16 mouse cellular contexts compared by ENCODE assay signal in genomic region chr9:15168961-15169360, GRCm38 (mm10). TPM values are rescaled to one million over a fixed set of nuclear protein-coding genes. Genes with fewer than 3 reads are reported as not detected.
"Had no signal": no experiment of that assay in that cellular context is flagged by ENCODE, and none has a peak within 500 bp of the region (broad histone marks: within the 10 kb centered on the region; RNA-seq: fewer than 3 reads in every experiment).

No protein-coding gene starts in this region.

- DNase-seq: right cerebral cortex, postnatal 14 days; right cerebral cortex, postnatal 25 days; right cerebral cortex, postnatal 4 days; spleen, adult 18-20 months; thymus, adult 18-20 months; thymus, adult 2 months; thymus, postnatal 14 days; thymus, postnatal 25 days; thymus, postnatal 36 days; thymus, postnatal 4 days had no signal

- H3K36me3 ChIP-seq: neural tube, embryonic 15.5 days; stomach, embryonic 15.5 days had no signal

- H3K27ac ChIP-seq: neural tube, embryonic 15.5 days; stomach, embryonic 15.5 days; stomach, postnatal 0 days had no signal

- H3K9ac ChIP-seq: neural tube, embryonic 15.5 days; stomach, embryonic 15.5 days had no signal

- H3K4me1 ChIP-seq: neural tube, embryonic 15.5 days; stomach, embryonic 15.5 days had no signal

- H3K9me3 ChIP-seq: neural tube, embryonic 15.5 days; stomach, embryonic 15.5 days had no signal

- H3K4me3 ChIP-seq: neural tube, embryonic 15.5 days; stomach, embryonic 15.5 days had no signal

- H3K4me2 ChIP-seq: neural tube, embryonic 15.5 days; stomach, embryonic 15.5 days had no signal

- H3K27me3 ChIP-seq: neural tube, embryonic 15.5 days; stomach, embryonic 15.5 days had no signal

RNA-seq across cellular contexts. Expression of gene Hephl1, which starts 57.1 kb away (rescaled TPM):
- total RNA-seq: neutrophil, adult 5-6 weeks had no signal
- polyA plus RNA-seq: spleen, adult 2 months; stomach, embryonic 15.5 days; stomach, postnatal 0 days; thymus, postnatal 0 days had no signal
